Mouse (Mus musculus): Measurements from ENCODE around the gene Arih1. TPM values are rescaled to one million over a fixed set of nuclear protein-coding genes. Genes with fewer than 3 reads are reported as not detected.

Gene Arih1
- polyA plus RNA-seq, 1 experiment from 2014 or later, result 9.6 TPM

DNA sequence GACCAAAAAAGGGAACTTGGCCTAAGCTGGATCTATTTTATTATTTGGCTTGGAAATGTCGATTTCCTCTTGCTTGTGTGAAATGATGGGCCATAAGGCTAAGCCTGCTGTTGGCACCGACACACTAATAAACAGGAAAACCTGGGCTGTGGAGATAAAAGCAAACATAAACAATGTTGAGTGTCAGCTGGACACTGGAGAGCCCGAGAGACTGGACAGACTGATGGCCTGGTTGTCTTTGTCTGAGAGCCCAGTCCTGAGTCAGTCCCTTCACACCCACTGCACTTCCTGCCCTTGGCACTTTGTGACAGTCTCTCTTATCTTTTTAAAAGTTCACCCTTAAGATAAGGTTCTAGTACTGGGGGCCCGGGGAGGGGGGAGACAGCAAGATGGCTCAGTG, 36.5 kb upstream of the Arih1 start:
- Histone ChIP-seq H3K4me2 (ENCODE audit: low read length) (no peak overlapping the region), H3K36me3 (ENCODE audit: insufficient read depth, low read length) (no peaks in the 10 kb centered on the region), H3K4me3 (replicated peaks; ENCODE audit: low read depth, low read length) (no peak overlapping the region), H3K27me3 (ENCODE audit: insufficient read depth, low read length) (no peaks in the 10 kb centered on the region), H3K9me3 (replicated peaks; ENCODE audit: low read length) (no peaks in the 10 kb centered on the region), H3K9ac (ENCODE audit: low read depth, low read length) (no peak overlapping the region), H3K4me1 (replicated peaks; ENCODE audit: insufficient read depth, low read length) (no peaks in the 10 kb centered on the region), H3K27ac (no peak overlapping the region)
- ATAC-seq (replicated peaks; ENCODE audit: low FRiP score, low read depth), result no peak
- WGBS, result 49% methylated on average over 4 of the region's 4 CpGs
- no peak for TF ChIP-seq CTCF (IDR thresholded peaks at IDR 0.05; ENCODE audit: low read depth)
- no peak for DNase-seq (ENCODE audit: low spot score)

DNA sequence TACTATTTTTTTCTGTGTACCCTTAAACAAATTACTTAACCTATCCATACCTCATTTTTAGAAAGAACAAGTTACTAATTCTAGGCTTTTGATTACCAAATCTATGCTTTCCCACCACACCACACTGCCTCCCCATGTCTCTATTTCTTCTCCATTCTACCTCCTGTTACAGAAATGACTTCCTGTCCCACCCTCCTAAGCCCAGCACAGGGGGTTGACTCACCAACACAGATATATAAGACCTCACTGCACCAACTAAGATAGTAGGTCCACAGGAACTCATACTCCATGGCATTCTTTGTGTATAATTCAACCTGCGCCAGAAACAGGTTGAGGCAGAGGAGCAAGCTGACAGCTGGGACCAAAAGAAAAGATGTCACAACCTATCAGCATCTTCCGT, 33.0 kb upstream of the Arih1 start:
- Histone ChIP-seq H3K9ac (ENCODE audit: low read depth, low read length) (no peak overlapping the region), H3K27ac (no peak overlapping the region), H3K36me3 (ENCODE audit: insufficient read depth, low read length) (no peaks in the 10 kb centered on the region), H3K9me3 (replicated peaks; ENCODE audit: low read length) (no peaks in the 10 kb centered on the region), H3K4me2 (ENCODE audit: low read length) (no peak overlapping the region), H3K4me1 (replicated peaks; ENCODE audit: insufficient read depth, low read length) (no peaks in the 10 kb centered on the region), H3K4me3 (replicated peaks; ENCODE audit: low read depth, low read length) (no peak overlapping the region), H3K27me3 (ENCODE audit: insufficient read depth, low read length) (no peaks in the 10 kb centered on the region)
- no peak for TF ChIP-seq CTCF (IDR thresholded peaks at IDR 0.05; ENCODE audit: low read depth)
- ATAC-seq (replicated peaks; ENCODE audit: low FRiP score, low read depth) (no peak), DNase-seq (ENCODE audit: low spot score) (no peak)
- 92% methylated on average over 2 of the region's 2 CpGs for WGBS

DNA sequence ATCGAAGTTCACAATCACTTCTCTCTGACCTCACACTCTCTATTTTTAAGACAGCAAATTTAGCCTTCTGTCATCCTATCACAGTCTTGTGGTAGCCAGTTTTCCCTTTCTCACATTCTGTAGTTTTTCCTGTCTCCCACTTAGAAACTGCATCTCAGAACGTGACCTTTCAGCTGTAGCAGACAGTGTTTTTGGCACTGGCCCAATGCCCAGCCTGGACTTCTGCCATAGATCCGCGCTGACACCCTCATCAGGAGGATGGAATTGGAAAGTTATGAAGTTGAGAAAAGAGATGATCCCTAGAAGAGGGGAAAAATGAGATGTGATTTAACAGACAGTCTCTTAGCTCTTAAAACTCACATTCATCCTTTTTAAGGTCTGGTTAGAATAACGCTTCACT, 32.6 kb upstream of the Arih1 start:
- Histone ChIP-seq H3K9ac (ENCODE audit: low read depth, low read length) (no peak overlapping the region), H3K4me3 (replicated peaks; ENCODE audit: low read depth, low read length) (no peak overlapping the region), H3K36me3 (ENCODE audit: insufficient read depth, low read length) (no peaks in the 10 kb centered on the region), H3K27me3 (ENCODE audit: insufficient read depth, low read length) (no peaks in the 10 kb centered on the region), H3K4me1 (replicated peaks; ENCODE audit: insufficient read depth, low read length) (no peaks in the 10 kb centered on the region), H3K27ac (no peak overlapping the region), H3K4me2 (ENCODE audit: low read length) (no peak overlapping the region), H3K9me3 (replicated peaks; ENCODE audit: low read length) (no peaks in the 10 kb centered on the region)
- ATAC-seq (replicated peaks; ENCODE audit: low FRiP score, low read depth) (no peak), DNase-seq (ENCODE audit: low spot score) (no peak)
- TF ChIP-seq CTCF (IDR thresholded peaks at IDR 0.05; ENCODE audit: low read depth), result no peak
- WGBS, result 56% methylated on average over 5 of the region's 5 CpGs

DNA sequence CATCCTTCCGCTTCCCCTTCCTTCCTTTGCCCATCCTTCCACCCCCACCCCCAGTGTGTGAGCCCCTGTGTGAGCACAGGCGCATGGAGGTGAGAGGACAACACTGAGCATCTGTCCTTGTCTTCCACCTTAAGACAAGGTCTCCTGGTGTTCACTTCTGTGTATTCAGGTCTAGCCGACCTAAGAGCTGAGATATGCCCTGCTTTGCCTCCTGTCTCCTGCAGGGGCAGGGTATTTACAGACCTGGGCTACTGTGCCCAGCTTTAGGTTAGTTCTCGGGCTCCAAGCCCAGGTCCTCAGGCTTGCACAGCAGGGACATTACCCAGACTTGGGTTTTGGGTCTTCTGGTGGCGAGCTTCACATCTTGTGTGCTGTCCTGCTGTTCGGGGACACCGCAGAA, 30.7 kb upstream of the Arih1 start:
- WGBS, result 53% methylated on average over 7 of the region's 7 CpGs
- Histone ChIP-seq H3K4me3 (replicated peaks; ENCODE audit: low read depth, low read length) (no peak overlapping the region), H3K36me3 (ENCODE audit: insufficient read depth, low read length) (no peaks in the 10 kb centered on the region), H3K27ac (no peak overlapping the region), H3K4me2 (ENCODE audit: low read length) (no peak overlapping the region), H3K9me3 (replicated peaks; ENCODE audit: low read length) (no peaks in the 10 kb centered on the region), H3K4me1 (replicated peaks; ENCODE audit: insufficient read depth, low read length) (no peaks in the 10 kb centered on the region), H3K9ac (ENCODE audit: low read depth, low read length) (no peak overlapping the region), H3K27me3 (ENCODE audit: insufficient read depth, low read length) (no peaks in the 10 kb centered on the region)
- DNase-seq (ENCODE audit: low spot score) (peak; percentile 19), ATAC-seq (replicated peaks; ENCODE audit: low FRiP score, low read depth) (no peak)
- TF ChIP-seq CTCF (IDR thresholded peaks at IDR 0.05; ENCODE audit: low read depth), result peak; percentile 40; the same call in 1 of the 2 replicates

DNA sequence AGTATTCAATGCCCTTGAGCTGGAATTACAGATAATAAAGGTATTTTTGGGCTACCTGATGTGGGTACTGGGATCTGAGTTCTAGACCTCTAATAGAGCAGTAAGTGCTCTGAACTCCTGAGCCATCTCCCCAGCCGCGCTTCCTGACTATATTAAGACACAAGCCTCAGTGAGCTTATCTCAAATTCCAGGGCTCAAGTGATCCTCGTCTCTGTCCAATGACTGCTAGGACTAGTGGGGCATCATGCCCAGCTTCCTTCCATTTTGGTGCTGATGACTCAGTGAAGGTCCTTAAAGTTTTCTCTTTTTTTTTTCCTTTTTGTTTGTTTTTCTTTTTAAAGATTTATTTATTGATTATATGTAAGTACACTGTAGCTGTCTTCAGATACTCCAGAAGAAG, 28.7 kb upstream of the Arih1 start:
- 44% methylated on average over 3 of the region's 3 CpGs for WGBS
- H3K4me3 ChIP-seq (replicated peaks; ENCODE audit: low read depth, low read length), result no peak overlapping the region

DNA sequence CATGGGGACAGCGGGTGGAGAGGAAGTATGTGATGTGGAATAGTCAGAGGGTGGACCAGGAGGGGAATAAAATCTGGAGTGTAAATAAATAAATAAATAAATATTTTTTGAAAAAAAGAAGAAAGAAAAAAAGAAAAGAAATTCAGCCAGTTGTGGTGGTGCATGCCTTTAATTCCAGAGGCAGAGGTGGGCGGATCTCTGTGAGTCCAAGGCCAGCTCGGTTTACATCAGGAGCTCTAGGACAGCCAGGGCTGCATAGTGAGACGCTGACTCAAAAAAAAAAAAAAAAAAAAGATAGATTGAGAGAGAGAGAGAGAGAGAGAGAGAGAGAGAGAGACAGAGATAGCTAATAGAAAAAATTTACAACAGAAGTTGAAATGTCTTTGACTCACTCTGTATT, 26.0 kb upstream of the Arih1 start:
- Histone ChIP-seq H3K4me3 (replicated peaks; ENCODE audit: low read depth, low read length) (no peak overlapping the region), H3K4me2 (ENCODE audit: low read length) (no peak overlapping the region), H3K9ac (ENCODE audit: low read depth, low read length) (no peak overlapping the region), H3K4me1 (replicated peaks; ENCODE audit: insufficient read depth, low read length) (no peaks in the 10 kb centered on the region), H3K36me3 (ENCODE audit: insufficient read depth, low read length) (no peaks in the 10 kb centered on the region), H3K27ac (no peak overlapping the region), H3K9me3 (replicated peaks; ENCODE audit: low read length) (no peaks in the 10 kb centered on the region), H3K27me3 (ENCODE audit: insufficient read depth, low read length) (no peaks in the 10 kb centered on the region)
- DNase-seq (ENCODE audit: low spot score) (no peak), ATAC-seq (replicated peaks; ENCODE audit: low FRiP score, low read depth) (no peak)
- WGBS, result 36% methylated on average over 4 of the region's 4 CpGs
- TF ChIP-seq CTCF (IDR thresholded peaks at IDR 0.05; ENCODE audit: low read depth), result no peak

More for the DNA sequence above, 28.7 kb upstream of the Arih1 start:
- Histone ChIP-seq H3K4me1 (replicated peaks; ENCODE audit: insufficient read depth, low read length) (no peaks in the 10 kb centered on the region), H3K9me3 (replicated peaks; ENCODE audit: low read length) (no peaks in the 10 kb centered on the region), H3K9ac (ENCODE audit: low read depth, low read length) (no peak overlapping the region), H3K27me3 (ENCODE audit: insufficient read depth, low read length) (no peaks in the 10 kb centered on the region), H3K36me3 (ENCODE audit: insufficient read depth, low read length) (no peaks in the 10 kb centered on the region), H3K4me2 (ENCODE audit: low read length) (no peak overlapping the region), H3K27ac (no peak overlapping the region)
- no peak for DNase-seq (ENCODE audit: low spot score)
- no peak for TF ChIP-seq CTCF (IDR thresholded peaks at IDR 0.05; ENCODE audit: low read depth)
- ATAC-seq (replicated peaks; ENCODE audit: low FRiP score, low read depth), result no peak

GRCm38 (mm10) chr9:59508146-59508545, 21.7 kb upstream of the Arih1 start:
- DNase-seq (ENCODE audit: low spot score), result no peak

More at GRCm38 (mm10) chr9:59508146-59508545, 21.7 kb upstream of the Arih1 start:
- Histone ChIP-seq H3K4me1 (replicated peaks; ENCODE audit: insufficient read depth, low read length) (no peaks in the 10 kb centered on the region), H3K27ac (no peak overlapping the region), H3K4me3 (replicated peaks; ENCODE audit: low read depth, low read length) (no peak overlapping the region), H3K27me3 (ENCODE audit: insufficient read depth, low read length) (no peaks in the 10 kb centered on the region), H3K36me3 (ENCODE audit: insufficient read depth, low read length) (no peaks in the 10 kb centered on the region), H3K9me3 (replicated peaks; ENCODE audit: low read length) (no peaks in the 10 kb centered on the region), H3K4me2 (ENCODE audit: low read length) (no peak overlapping the region), H3K9ac (ENCODE audit: low read depth, low read length) (no peak overlapping the region)
- no peak for ATAC-seq (replicated peaks; ENCODE audit: low FRiP score, low read depth)
- no peak for TF ChIP-seq CTCF (IDR thresholded peaks at IDR 0.05; ENCODE audit: low read depth)
- 48% methylated on average over 1 of the region's 1 CpGs for WGBS
